Mouse (Mus musculus): Measurements from ENCODE around the gene Slc51a.

- no peak for TF ChIP-seq CTCF (IDR thresholded peaks at IDR 0.05; ENCODE audit: low read depth)
- no peak for TF ChIP-seq EP300 (IDR thresholded peaks at IDR 0.05; ENCODE audit: low read depth)
Measured at GRCm38 (mm10) chr16:32446563-32447138, 41.0 kb downstream of the Slc51a start.
